Mouse (Mus musculus) ES-Bruce4 (cell line): ENCODE measurements at regions not wholly inside any gene's neighbourhood (a gene's known extent, or its start where the extent isn't known, plus 50 kb on each side); places are given as distances from the start of the nearest gene placed in this dataset.

Source experiments
- H3K27ac ChIP-seq: 2 replicates; pipeline ENCODE4 v1.5.1; 2012; ENCODE audit warnings: low read length, inconsistent platforms; ENCODE audit not compliant: insufficient read depth
- H3K27me3 ChIP-seq: 2 replicates; pipeline ENCODE4 v1.6.1; 2012; ENCODE audit warnings: mild to moderate bottlenecking, low read length, inconsistent platforms; ENCODE audit not compliant: control insufficient read depth, poor library complexity, insufficient read depth, severe bottlenecking
- H3K36me3 ChIP-seq: 2 replicates; pipeline ENCODE4 v1.6.1; 2012; ENCODE audit warnings: inconsistent platforms, mild to moderate bottlenecking, low read length, moderate library complexity; ENCODE audit not compliant: control insufficient read depth, poor library complexity, insufficient read depth, severe bottlenecking
- H3K4me1 ChIP-seq: one replicate; pipeline ENCODE4 v1.8.1; 2011; ENCODE audit warnings: low read length; ENCODE audit not compliant: control insufficient read depth, insufficient read depth
- H3K4me3 ChIP-seq: 2 replicates; pipeline ENCODE4 v1.5.1; 2011; ENCODE audit warnings: low read depth, mild to moderate bottlenecking, low read length
- H3K9ac ChIP-seq: 2 replicates; pipeline ENCODE4 v1.6.1; 2012; ENCODE audit warnings: low read depth, mild to moderate bottlenecking, inconsistent platforms; ENCODE audit not compliant: poor library complexity, severe bottlenecking
- H3K9me3 ChIP-seq: replicated peaks from 2 replicates; pipeline ENCODE4 v1.6.1; 2012; ENCODE audit warnings: mild to moderate bottlenecking, low read length, inconsistent platforms; ENCODE audit not compliant: control insufficient read depth, poor library complexity, insufficient read depth, severe bottlenecking
- CTCF ChIP-seq: IDR thresholded peaks from one replicate; pipeline ENCODE4 v1.8.1; 2011; ENCODE audit warnings: low read depth, low read length
- EP300 ChIP-seq: IDR thresholded peaks from 2 replicates; pipeline ENCODE4 v1.6.1; 2011; ENCODE audit warnings: low read depth, low read length; ENCODE audit not compliant: insufficient read depth
- POLR2A ChIP-seq: IDR thresholded peaks from one replicate; pipeline ENCODE4 v1.8.1; 2011; ENCODE audit warnings: low read length; ENCODE audit not compliant: insufficient read depth

GRCm38 (mm10) chr14:61689776-61690175 is 82.5 kb downstream of the Kcnrg start:
- Histone ChIP-seq H3K4me1 (no peaks in the 10 kb centered on the region), H3K9ac (peak overlapping the region; percentile 46), H3K27ac (no peak overlapping the region), H3K4me3 (peak overlapping the region; percentile 19), H3K27me3 (peaks cover 30% of the 10 kb centered on the region), H3K36me3 (no peaks in the 10 kb centered on the region), H3K9me3 (no peaks in the 10 kb centered on the region)
- TF ChIP-seq EP300: no peak
- TF ChIP-seq CTCF: no peak
- TF ChIP-seq POLR2A: no peak

GRCm38 (mm10) chr14:61691785-61692372 is 84.6 kb downstream of the Kcnrg start:
- peaks cover 19% of the 10 kb centered on the region for H3K27me3 ChIP-seq
- H3K27ac ChIP-seq: no peak overlapping the region
- no peaks in the 10 kb centered on the region for H3K9me3 ChIP-seq
- no peaks in the 10 kb centered on the region for H3K36me3 ChIP-seq
- TF ChIP-seq POLR2A (no peak), EP300 (no peak), CTCF (no peak)
- H3K9ac ChIP-seq: no peak overlapping the region
- no peaks in the 10 kb centered on the region for H3K4me1 ChIP-seq
- H3K4me3 ChIP-seq: no peak overlapping the region

- H3K9me3 ChIP-seq: no peaks in the 10 kb centered on the region
- H3K4me1 ChIP-seq: no peaks in the 10 kb centered on the region
- H3K36me3 ChIP-seq: no peaks in the 10 kb centered on the region
- H3K4me3 ChIP-seq: no peak overlapping the region
- no peak overlapping the region for H3K27ac ChIP-seq
- peaks cover 7% of the 10 kb centered on the region for H3K27me3 ChIP-seq
- H3K9ac ChIP-seq: no peak overlapping the region
- no peak for TF ChIP-seq EP300
- TF ChIP-seq POLR2A: no peak
- no peak for TF ChIP-seq CTCF
Measured at GRCm38 (mm10) chr14:61694796-61695195, 87.5 kb downstream of the Kcnrg start.

GRCm38 (mm10) chr14:61696290-61696842 is 89.1 kb downstream of the Kcnrg start:
- no peaks in the 10 kb centered on the region for H3K4me1 ChIP-seq
- H3K36me3 ChIP-seq: no peaks in the 10 kb centered on the region
- no peak overlapping the region for H3K4me3 ChIP-seq
- H3K9ac ChIP-seq: no peak overlapping the region
- no peaks in the 10 kb centered on the region for H3K9me3 ChIP-seq
- TF ChIP-seq EP300 (no peak), CTCF (no peak), POLR2A (no peak)
- H3K27ac ChIP-seq: no peak overlapping the region
- peaks cover 2% of the 10 kb centered on the region; the same call in 1 of the 2 replicates for H3K27me3 ChIP-seq

- Histone ChIP-seq H3K9ac (no peak overlapping the region), H3K27ac (no peak overlapping the region), H3K4me1 (no peaks in the 10 kb centered on the region), H3K9me3 (no peaks in the 10 kb centered on the region), H3K27me3 (no peaks in the 10 kb centered on the region), H3K4me3 (no peak overlapping the region), H3K36me3 (no peaks in the 10 kb centered on the region)
- no peak for TF ChIP-seq POLR2A
- no peak for TF ChIP-seq CTCF
- TF ChIP-seq EP300: no peak
Measured at GRCm38 (mm10) chr14:61696886-61697554, 89.8 kb downstream of the Kcnrg start.

- no peak overlapping the region for H3K4me3 ChIP-seq
- H3K27ac ChIP-seq: no peak overlapping the region
- no peaks in the 10 kb centered on the region for H3K9me3 ChIP-seq
- H3K9ac ChIP-seq: no peak overlapping the region
- no peaks in the 10 kb centered on the region for H3K27me3 ChIP-seq
- H3K36me3 ChIP-seq: no peaks in the 10 kb centered on the region
- TF ChIP-seq CTCF (no peak), EP300 (no peak), POLR2A (no peak)
- no peaks in the 10 kb centered on the region for H3K4me1 ChIP-seq
Measured at GRCm38 (mm10) chr14:61697704-61698103, 90.4 kb downstream of the Kcnrg start.
